Mouse (Mus musculus) brain, embryonic 14.5 days (tissue): ENCODE data around the gene Cdc42ep1.

ENCODE experiments used
- CTCF ChIP-seq: fragments of 200-500 bp; IDR thresholded peaks from 2 replicates; pipeline ENCODE4 v1.5.1; 2012; ENCODE audit warnings: inconsistent platforms, mild to moderate bottlenecking, moderate library complexity, borderline replicate concordance; ENCODE audit not compliant: insufficient read depth, insufficient read length; ENCODE audit errors: extremely low read depth
- POLR2A ChIP-seq: fragments of 200-500 bp; IDR thresholded peaks from 2 replicates; pipeline ENCODE4 v1.6.1; 2012; ENCODE audit warnings: mild to moderate bottlenecking, inconsistent platforms, borderline replicate concordance; ENCODE audit not compliant: poor library complexity, insufficient read depth, insufficient read length, severe bottlenecking; ENCODE audit errors: extremely low read depth

DNA sequence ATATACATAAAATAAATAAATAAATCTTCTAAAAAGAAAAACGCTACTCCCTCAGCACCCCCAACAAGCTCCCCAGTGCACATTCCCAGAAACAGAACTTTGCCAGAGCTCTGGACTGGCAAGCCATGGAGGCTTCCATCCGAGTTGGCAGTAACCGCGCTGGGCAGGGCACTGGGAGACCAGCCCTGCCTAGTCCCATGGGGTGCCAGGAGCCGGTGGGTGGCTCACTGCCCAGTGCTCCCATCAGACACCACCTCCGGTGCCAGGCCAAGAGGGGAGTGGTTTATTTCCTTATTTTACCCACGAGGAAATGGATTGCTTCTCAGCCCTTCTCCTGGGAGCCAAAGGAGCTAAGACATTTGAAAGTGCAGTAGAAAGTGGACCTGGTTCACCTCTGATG, 14.6 kb downstream of the Cdc42ep1 start:
- TF ChIP-seq POLR2A (no peak), CTCF (no peak)
